8 mouse cellular contexts compared by ENCODE assay signal in genomic region chr15:102335925-102336324, GRCm38 (mm10). TPM values are rescaled to one million over a fixed set of nuclear protein-coding genes. Genes with fewer than 3 reads are reported as not detected.
A peak's percentile ranks its signal among the peaks of the same experiment; 100 is the strongest.
DNase-seq lines count a peak whose midpoint lies in the region; ATAC-seq and TF ChIP-seq lines count a peak whose summit lies in the region.
"Not testable (repeated sequence)": the region's sequence is repeated elsewhere in the genome, so short reads cannot be mapped to it uniquely, and the experiment has no call there.
"Had no signal": no experiment of that assay in that cellular context is flagged by ENCODE, and none has a peak within 500 bp of the region (broad histone marks: within the 10 kb centered on the region; RNA-seq: fewer than 3 reads in every experiment).

No protein-coding gene starts in this region.

- H3K9me3 ChIP-seq in embryonic facial prominence, embryonic 11.5 days (replicated peaks; ENCODE audit: control insufficient read depth, low read length); liver, embryonic 14.5 days (ENCODE audit: control insufficient read depth, low read length); midbrain, embryonic 11.5 days (ENCODE audit: control insufficient read depth, low read length); stomach, postnatal 0 days (ENCODE audit: control insufficient read depth, low read length): not testable (repeated sequence)

- H3K36me3 ChIP-seq in embryonic facial prominence, embryonic 11.5 days (replicated peaks; ENCODE audit: control insufficient read depth, insufficient read depth, low read depth, low read length): peaks cover 24% of the 10 kb centered on the region
- peaks cover 51% of the 10 kb centered on the region for H3K36me3 ChIP-seq in liver, embryonic 14.5 days (replicated peaks; ENCODE audit: control insufficient read depth, insufficient read depth, low read depth)
- H3K36me3 ChIP-seq in midbrain, embryonic 11.5 days (ENCODE audit: control insufficient read depth, insufficient read depth, low read length): peaks cover 25% of the 10 kb centered on the region
- H3K36me3 ChIP-seq in stomach, postnatal 0 days (ENCODE audit: control insufficient read depth, insufficient read depth, low read length): peaks cover 20% of the 10 kb centered on the region

- H3K27me3 ChIP-seq in embryonic facial prominence, embryonic 11.5 days (ENCODE audit: control insufficient read depth, insufficient read depth, low read length); liver, embryonic 14.5 days (ENCODE audit: control insufficient read depth, insufficient read depth, low read length); midbrain, embryonic 11.5 days (ENCODE audit: control insufficient read depth, insufficient read depth, low read length); stomach, postnatal 0 days (ENCODE audit: control insufficient read depth, insufficient read depth, low read length): not testable (repeated sequence)

- peak; percentile 56 for DNase-seq in CD4-positive, CD25-positive, alpha-beta regulatory T cell, adult 2 months (ENCODE audit: low read depth, low spot score)
- DNase-seq in ZHBTc4 (ENCODE audit: low read depth, low spot score): peak; percentile 50
- DNase-seq in embryonic facial prominence, embryonic 11.5 days (ENCODE audit: low spot score): peak; percentile 46
- peak; percentile 55 for DNase-seq in induced T-regulatory cell, adult 2 months (ENCODE audit: low read depth)
- not testable (repeated sequence) for DNase-seq in liver, embryonic 14.5 days (ENCODE audit: low read depth in 3 of 3, low spot score in 3 of 3); stomach, postnatal 0 days (ENCODE audit: low spot score)
- peak; percentile 83 for DNase-seq in midbrain, embryonic 11.5 days (ENCODE audit: low spot score, missing footprints)

- H3K4me2 ChIP-seq in embryonic facial prominence, embryonic 11.5 days (ENCODE audit: low read depth, low read length); liver, embryonic 14.5 days (ENCODE audit: low read depth); midbrain, embryonic 11.5 days; stomach, postnatal 0 days (replicated peaks; ENCODE audit: low read depth): not testable (repeated sequence)

- ATAC-seq in embryonic facial prominence, embryonic 11.5 days (replicated peaks; ENCODE audit: insufficient number of reproducible peaks, low FRiP score, low TSS enrichment, low read depth); liver, embryonic 14.5 days (ENCODE audit: insufficient read depth); midbrain, embryonic 11.5 days (ENCODE audit: low FRiP score); stomach, postnatal 0 days (ENCODE audit: low FRiP score, low TSS enrichment): not testable (repeated sequence)

- H3K9ac ChIP-seq in embryonic facial prominence, embryonic 11.5 days (replicated peaks; ENCODE audit: low read length); liver, embryonic 14.5 days (replicated peaks); midbrain, embryonic 11.5 days (ENCODE audit: low read length); stomach, postnatal 0 days (ENCODE audit: low read length): not testable (repeated sequence)

- not testable (repeated sequence) for H3K4me1 ChIP-seq in embryonic facial prominence, embryonic 11.5 days (ENCODE audit: control insufficient read depth, insufficient read depth, low read length); stomach, postnatal 0 days (replicated peaks; ENCODE audit: control insufficient read depth, insufficient read depth)
- peaks cover 8 to 14% of the 10 kb centered on the region in 2 experiments for H3K4me1 ChIP-seq in liver, embryonic 14.5 days (replicated peaks; ENCODE audit: control insufficient read depth in 2 of 2, insufficient read depth in 2 of 2, low read length in 1 of 2)
- H3K4me1 ChIP-seq in midbrain, embryonic 11.5 days (ENCODE audit: control insufficient read depth, insufficient read depth, low read length): peaks cover 15% of the 10 kb centered on the region

- 90% methylated on average over 5 of the region's 5 CpGs for WGBS in embryonic facial prominence, embryonic 11.5 days
- 79% methylated on average over 5 of the region's 5 CpGs for WGBS in liver, embryonic 14.5 days (ENCODE audit: insufficient replicate concordance)
- WGBS in midbrain, embryonic 11.5 days: 93% methylated on average over 5 of the region's 5 CpGs
- WGBS in stomach, postnatal 0 days: 89% methylated on average over 5 of the region's 5 CpGs

- H3K4me3 ChIP-seq in embryonic facial prominence, embryonic 11.5 days (ENCODE audit: low read depth, low read length); liver, embryonic 14.5 days (ENCODE audit: insufficient read depth in 1 of 2, low read depth in 2 of 2, low read length in 2 of 2); midbrain, embryonic 11.5 days (ENCODE audit: low read depth, low read length); stomach, postnatal 0 days (ENCODE audit: low read depth, low read length): not testable (repeated sequence)

- H3K27ac ChIP-seq in embryonic facial prominence, embryonic 11.5 days (replicated peaks; ENCODE audit: low read depth, low read length); liver, embryonic 14.5 days; midbrain, embryonic 11.5 days (ENCODE audit: low read depth, low read length); stomach, postnatal 0 days (replicated peaks): not testable (repeated sequence)

- TF ChIP-seq EP300 in liver, embryonic 14.5 days (IDR thresholded peaks at IDR 0.05; ENCODE audit: low read depth); stomach, postnatal 0 days (optimal IDR thresholded peaks at IDR 0.05): not testable (repeated sequence)

- TF ChIP-seq CTCF in liver, embryonic 14.5 days (IDR thresholded peaks at IDR 0.05; ENCODE audit: low read depth): peak; percentile 50
- TF ChIP-seq CTCF in stomach, postnatal 0 days (IDR thresholded peaks at IDR 0.05; ENCODE audit: low read depth): peak; percentile 60

RNA-seq across cellular contexts. Expression of gene Myg1, which starts 4.4 kb away (rescaled TPM):
- polyA plus RNA-seq in embryonic facial prominence, embryonic 11.5 days (2014; fragmentation: Nextera tagmentation; extraction: Ambion mirVana): 101 and 103 TPM in 2 replicates
- polyA plus RNA-seq in liver, embryonic 14.5 days (2012; rRNA removed): 26.7 and 32.5 TPM in 2 replicates
- 43.2 and 45.4 TPM in 2 replicates for polyA plus RNA-seq in liver, embryonic 14.5 days (2014; fragmentation: Nextera tagmentation; extraction: Ambion mirVana)
- polyA plus RNA-seq in midbrain, embryonic 11.5 days (2014; fragmentation: Nextera tagmentation; extraction: Ambion mirVana): 97.8 and 99.5 TPM in 2 replicates
- polyA plus RNA-seq in stomach, postnatal 0 days (2015; fragmentation: Nextera tagmentation; extraction: Ambion mirVana): 39.7 and 44.8 TPM in 2 replicates

RNA-seq across cellular contexts. Expression of gene Pfdn5, which starts 10.0 kb away (rescaled TPM):
- 453 and 469 TPM in 2 replicates for polyA plus RNA-seq in embryonic facial prominence, embryonic 11.5 days (2014; fragmentation: Nextera tagmentation; extraction: Ambion mirVana)
- 42.1 and 82.2 TPM in 2 replicates for polyA plus RNA-seq in liver, embryonic 14.5 days (2012; rRNA removed)
- polyA plus RNA-seq in liver, embryonic 14.5 days (2014; fragmentation: Nextera tagmentation; extraction: Ambion mirVana): 149 and 156 TPM in 2 replicates
- 404 and 408 TPM in 2 replicates for polyA plus RNA-seq in midbrain, embryonic 11.5 days (2014; fragmentation: Nextera tagmentation; extraction: Ambion mirVana)
- polyA plus RNA-seq in stomach, postnatal 0 days (2015; fragmentation: Nextera tagmentation; extraction: Ambion mirVana): 321 and 336 TPM in 2 replicates

RNA-seq across cellular contexts. Expression of gene Aaas, which starts 14.6 kb away (rescaled TPM):
- polyA plus RNA-seq in embryonic facial prominence, embryonic 11.5 days (2014; fragmentation: Nextera tagmentation; extraction: Ambion mirVana): 98.3 and 102 TPM in 2 replicates
- 31.0 and 33.7 TPM in 2 replicates for polyA plus RNA-seq in liver, embryonic 14.5 days (2012; rRNA removed)
- 44.3 and 48.9 TPM in 2 replicates for polyA plus RNA-seq in liver, embryonic 14.5 days (2014; fragmentation: Nextera tagmentation; extraction: Ambion mirVana)
- 76.5 and 82.5 TPM in 2 replicates for polyA plus RNA-seq in midbrain, embryonic 11.5 days (2014; fragmentation: Nextera tagmentation; extraction: Ambion mirVana)
- 21.1 and 21.7 TPM in 2 replicates for polyA plus RNA-seq in stomach, postnatal 0 days (2015; fragmentation: Nextera tagmentation; extraction: Ambion mirVana)

RNA-seq across cellular contexts. Expression of gene Sp7, which starts 31.1 kb away (rescaled TPM):
- polyA plus RNA-seq in embryonic facial prominence, embryonic 11.5 days (2014; fragmentation: Nextera tagmentation; extraction: Ambion mirVana): 2.4 and 3.0 TPM in 2 replicates
- polyA plus RNA-seq in liver, embryonic 14.5 days (2012; rRNA removed): 0.01 and 0.07 TPM in 2 replicates
- 0.04 TPM in 1 of 2 replicates, not detected in the other for polyA plus RNA-seq in liver, embryonic 14.5 days (2014; fragmentation: Nextera tagmentation; extraction: Ambion mirVana)
- 0.51 and 0.90 TPM in 2 replicates for polyA plus RNA-seq in midbrain, embryonic 11.5 days (2014; fragmentation: Nextera tagmentation; extraction: Ambion mirVana)
- polyA plus RNA-seq in stomach, postnatal 0 days (2015; fragmentation: Nextera tagmentation; extraction: Ambion mirVana): 0.40 and 0.41 TPM in 2 replicates
- polyA plus RNA-seq: G1E had no signal

RNA-seq across cellular contexts. Expression of gene Espl1, which starts 39.9 kb away (rescaled TPM):
- 36.0 and 37.7 TPM in 2 replicates for polyA plus RNA-seq in embryonic facial prominence, embryonic 11.5 days (2014; fragmentation: Nextera tagmentation; extraction: Ambion mirVana)
- polyA plus RNA-seq in liver, embryonic 14.5 days (2012; rRNA removed): 17.0 and 17.3 TPM in 2 replicates
- 25.6 and 28.2 TPM in 2 replicates for polyA plus RNA-seq in liver, embryonic 14.5 days (2014; fragmentation: Nextera tagmentation; extraction: Ambion mirVana)
- polyA plus RNA-seq in midbrain, embryonic 11.5 days (2014; fragmentation: Nextera tagmentation; extraction: Ambion mirVana): 29.4 and 33.3 TPM in 2 replicates
- 2.2 and 4.0 TPM in 2 replicates for polyA plus RNA-seq in stomach, postnatal 0 days (2015; fragmentation: Nextera tagmentation; extraction: Ambion mirVana)
